Mouse (Mus musculus) neural tube, embryonic 15.5 days (tissue): ENCODE measurements at regions not wholly inside any gene's neighbourhood (a gene's known extent, or its start where the extent isn't known, plus 50 kb on each side); places are given as distances from the start of the nearest gene placed in this dataset.

Experiments
- ATAC-seq: fragments of 200-750 bp; cut with Nextera tagmentation; 2 replicates; pipeline ENCODE4 v1.8.0; 2017; ENCODE audit warnings: mild to moderate bottlenecking, moderate TSS enrichment, moderate library complexity; ENCODE audit not compliant: low FRiP score
- H3K27ac ChIP-seq: fragments of 300-500 bp; sonication (generic); replicated peaks from 2 replicates; pipeline ENCODE4 v1.5.1; 2015; ENCODE audit warnings: mild to moderate bottlenecking, inconsistent platforms
- H3K27me3 ChIP-seq: fragments of 300-500 bp; sonication (generic); replicated peaks from 2 replicates; pipeline ENCODE4 v1.6.1; 2015; ENCODE audit warnings: inconsistent platforms
- H3K36me3 ChIP-seq: fragments of 300-500 bp; sonication (generic); 2 replicates; pipeline ENCODE4 v1.6.1; 2015; ENCODE audit warnings: inconsistent platforms
- H3K4me1 ChIP-seq: fragments of 300-500 bp; sonication (generic); 2 replicates; pipeline ENCODE4 v1.6.1; 2015; ENCODE audit warnings: inconsistent platforms
- H3K4me2 ChIP-seq: fragments of 300-500 bp; sonication (generic); 2 replicates; pipeline ENCODE4 v1.6.1; 2015; ENCODE audit warnings: inconsistent platforms, mild to moderate bottlenecking, moderate library complexity
- H3K4me3 ChIP-seq: fragments of 300-500 bp; sonication (generic); replicated peaks from 2 replicates; pipeline ENCODE4 v1.5.1; 2015; ENCODE audit warnings: mild to moderate bottlenecking, inconsistent platforms
- H3K9ac ChIP-seq: fragments of 300-500 bp; sonication (generic); replicated peaks from 2 replicates; pipeline ENCODE4 v1.6.1; 2015; ENCODE audit warnings: mild to moderate bottlenecking, inconsistent platforms
- H3K9me3 ChIP-seq: fragments of 300-500 bp; sonication (generic); replicated peaks from 2 replicates; pipeline ENCODE4 v1.6.1; 2016; ENCODE audit warnings: inconsistent platforms
- WGBS: fragments of 180-500 bp; shearing (Covaris S2); methylation state at CpG from one replicate; pipeline ENCODE4 v1.1.7; 2015; ENCODE audit warnings: mixed read lengths; 5-methylcytosine and 5-hydroxymethylcytosine counted together

- H3K4me3 ChIP-seq, result no peak overlapping the region
- no peaks in the 10 kb centered on the region for H3K4me1 ChIP-seq
- H3K27me3 ChIP-seq, result no peaks in the 10 kb centered on the region
- no peak overlapping the region for H3K27ac ChIP-seq
- no peaks in the 10 kb centered on the region for H3K9me3 ChIP-seq
- no peaks in the 10 kb centered on the region for H3K36me3 ChIP-seq
- ATAC-seq, result no peak
- no peak overlapping the region for H3K9ac ChIP-seq
- WGBS, result 77% methylated on average over 2 of the region's 2 CpGs
- H3K4me2 ChIP-seq, result no peak overlapping the region
Observed at GRCm38 (mm10) chr1:113389920-113390319, 1525.2 kb upstream of the Dsel start.

- Histone ChIP-seq H3K27ac (no peak overlapping the region), H3K36me3 (no peaks in the 10 kb centered on the region), H3K9ac (no peak overlapping the region), H3K4me1 (no peaks in the 10 kb centered on the region), H3K27me3 (no peaks in the 10 kb centered on the region), H3K9me3 (no peaks in the 10 kb centered on the region), H3K4me2 (no peak overlapping the region), H3K4me3 (no peak overlapping the region)
- WGBS, result 21% methylated on average over 6 of the region's 6 CpGs
- no peak for ATAC-seq
Observed at GRCm38 (mm10) chr1:113384888-113385430, 1520.2 kb upstream of the Dsel start.

- Histone ChIP-seq H3K4me2 (no peak overlapping the region), H3K9me3 (no peaks in the 10 kb centered on the region), H3K9ac (no peak overlapping the region), H3K36me3 (no peaks in the 10 kb centered on the region), H3K4me3 (no peak overlapping the region), H3K4me1 (no peaks in the 10 kb centered on the region), H3K27me3 (no peaks in the 10 kb centered on the region), H3K27ac (no peak overlapping the region)
- 97% methylated on average over 2 of the region's 2 CpGs for WGBS
- ATAC-seq, result no peak
Observed at GRCm38 (mm10) chr1:113383717-113384116, 1519.0 kb upstream of the Dsel start.

GRCm38 (mm10) chr1:113372679-113373078, 1508.0 kb upstream of the Dsel start:
- Histone ChIP-seq H3K4me2 (no peak overlapping the region), H3K9me3 (no peaks in the 10 kb centered on the region), H3K36me3 (no peaks in the 10 kb centered on the region), H3K27me3 (no peaks in the 10 kb centered on the region), H3K4me1 (no peaks in the 10 kb centered on the region), H3K4me3 (no peak overlapping the region), H3K9ac (no peak overlapping the region), H3K27ac (no peak overlapping the region)
- WGBS, result 77% methylated on average over 1 of the region's 1 CpGs
- no peak for ATAC-seq

- peak; percentile 47; the same call in 1 of the 2 replicates for ATAC-seq
- H3K27me3 ChIP-seq, result no peaks in the 10 kb centered on the region
- H3K9ac ChIP-seq, result no peak overlapping the region
- no peaks in the 10 kb centered on the region; the same call in 1 of the 2 replicates for H3K4me1 ChIP-seq
- no peak overlapping the region for H3K27ac ChIP-seq
- no peaks in the 10 kb centered on the region for H3K9me3 ChIP-seq
- WGBS, result 38% methylated on average over 4 of the region's 4 CpGs
- H3K36me3 ChIP-seq, result no peaks in the 10 kb centered on the region
- no peak overlapping the region for H3K4me3 ChIP-seq
- no peak overlapping the region for H3K4me2 ChIP-seq
Observed at GRCm38 (mm10) chr1:113358242-113358641, 1493.5 kb upstream of the Dsel start.

- ATAC-seq, result no peak
- Histone ChIP-seq H3K4me3 (no peak overlapping the region), H3K36me3 (no peaks in the 10 kb centered on the region), H3K27me3 (no peaks in the 10 kb centered on the region), H3K4me2 (no peak overlapping the region), H3K4me1 (no peaks in the 10 kb centered on the region), H3K9ac (no peak overlapping the region), H3K27ac (no peak overlapping the region), H3K9me3 (no peaks in the 10 kb centered on the region)
- WGBS, result 85% methylated on average over 2 of the region's 2 CpGs
Observed at GRCm38 (mm10) chr1:113308037-113308436, 1443.3 kb upstream of the Dsel start.

- 49% methylated on average over 3 of the region's 3 CpGs for WGBS
- no peak overlapping the region for H3K9ac ChIP-seq
- ATAC-seq, result peak; percentile 59
Observed at GRCm38 (mm10) chr1:113297807-113298206, 1433.1 kb upstream of the Dsel start.

GRCm38 (mm10) chr1:113288242-113288641, 1423.5 kb upstream of the Dsel start:
- Histone ChIP-seq H3K27me3 (no peaks in the 10 kb centered on the region), H3K27ac (no peak overlapping the region), H3K4me3 (no peak overlapping the region), H3K36me3 (no peaks in the 10 kb centered on the region), H3K4me2 (no peak overlapping the region), H3K9ac (no peak overlapping the region), H3K4me1 (no peaks in the 10 kb centered on the region), H3K9me3 (no peaks in the 10 kb centered on the region)
- no peak for ATAC-seq

More at GRCm38 (mm10) chr1:113297807-113298206, 1433.1 kb upstream of the Dsel start:
- Histone ChIP-seq H3K27ac (no peak overlapping the region), H3K27me3 (no peaks in the 10 kb centered on the region), H3K36me3 (no peaks in the 10 kb centered on the region), H3K4me3 (no peak overlapping the region), H3K4me2 (no peak overlapping the region), H3K4me1 (0 out of 2 replicates have a peak, but pooled peaks cover 3% of the 10 kb centered on the region), H3K9me3 (no peaks in the 10 kb centered on the region)

GRCm38 (mm10) chr1:113284122-113284521, 1419.4 kb upstream of the Dsel start:
- Histone ChIP-seq H3K9ac (no peak overlapping the region), H3K27ac (no peak overlapping the region), H3K4me1 (no peaks in the 10 kb centered on the region), H3K36me3 (no peaks in the 10 kb centered on the region), H3K4me2 (no peak overlapping the region), H3K27me3 (no peaks in the 10 kb centered on the region), H3K9me3 (no peaks in the 10 kb centered on the region), H3K4me3 (no peak overlapping the region)
- ATAC-seq, result peak; percentile 66

- no peak overlapping the region for H3K4me3 ChIP-seq
- H3K4me2 ChIP-seq, result no peak overlapping the region
- no peak overlapping the region for H3K9ac ChIP-seq
Observed at GRCm38 (mm10) chr1:113259421-113259820, 1394.7 kb upstream of the Dsel start.

GRCm38 (mm10) chr1:113247325-113247724, 1382.6 kb upstream of the Dsel start:
- H3K27me3 ChIP-seq, result no peaks in the 10 kb centered on the region
- H3K9me3 ChIP-seq, result no peaks in the 10 kb centered on the region
- no peak overlapping the region for H3K4me3 ChIP-seq
- no peak for ATAC-seq
- no peak overlapping the region for H3K4me2 ChIP-seq
- no peaks in the 10 kb centered on the region for H3K4me1 ChIP-seq
- H3K27ac ChIP-seq, result no peak overlapping the region
- 57% methylated on average over 5 of the region's 5 CpGs for WGBS
- H3K9ac ChIP-seq, result no peak overlapping the region
- no peaks in the 10 kb centered on the region for H3K36me3 ChIP-seq

More at GRCm38 (mm10) chr1:113259421-113259820, 1394.7 kb upstream of the Dsel start:
- H3K27ac ChIP-seq, result no peak overlapping the region
- H3K4me1 ChIP-seq, result no peaks in the 10 kb centered on the region
- no peaks in the 10 kb centered on the region for H3K9me3 ChIP-seq
- no peak for ATAC-seq
- no peaks in the 10 kb centered on the region for H3K36me3 ChIP-seq
- H3K27me3 ChIP-seq, result no peaks in the 10 kb centered on the region

GRCm38 (mm10) chr1:113210095-113210494, 1345.4 kb upstream of the Dsel start:
- Histone ChIP-seq H3K9ac (no peak overlapping the region), H3K27ac (no peak overlapping the region), H3K4me1 (no peaks in the 10 kb centered on the region), H3K36me3 (no peaks in the 10 kb centered on the region), H3K9me3 (no peaks in the 10 kb centered on the region), H3K4me3 (no peak overlapping the region), H3K4me2 (no peak overlapping the region), H3K27me3 (no peaks in the 10 kb centered on the region)
- ATAC-seq, result no peak
- 89% methylated on average over 1 of the region's 1 CpGs for WGBS

- H3K36me3 ChIP-seq, result no peaks in the 10 kb centered on the region
- no peaks in the 10 kb centered on the region for H3K9me3 ChIP-seq
- H3K4me3 ChIP-seq, result no peak overlapping the region
- 94% methylated on average over 1 of the region's 1 CpGs for whole genome bisulfite sequencing
- ATAC-seq, result no peak
- H3K27me3 ChIP-seq, result no peaks in the 10 kb centered on the region
- H3K4me2 ChIP-seq, result no peak overlapping the region
- no peaks in the 10 kb centered on the region for H3K4me1 ChIP-seq
- no peak overlapping the region for H3K9ac ChIP-seq
- H3K27ac ChIP-seq, result no peak overlapping the region
Observed at GRCm38 (mm10) chr1:113204019-113204418, 1339.3 kb upstream of the Dsel start.
